Mouse (Mus musculus) ES-Bruce4 (cell line): ENCODE results near the gene Mgat4a. TPM values are rescaled to one million over a fixed set of nuclear protein-coding genes. Genes with fewer than 3 reads are reported as not detected.

Experiments
- H3K27ac ChIP-seq: 2 replicates; pipeline ENCODE4 v1.5.1; 2012; ENCODE audit warnings: low read length, inconsistent platforms; ENCODE audit not compliant: insufficient read depth
- H3K27me3 ChIP-seq: 2 replicates; pipeline ENCODE4 v1.6.1; 2012; ENCODE audit warnings: mild to moderate bottlenecking, low read length, inconsistent platforms; ENCODE audit not compliant: control insufficient read depth, poor library complexity, insufficient read depth, severe bottlenecking
- H3K36me3 ChIP-seq: 2 replicates; pipeline ENCODE4 v1.6.1; 2012; ENCODE audit warnings: inconsistent platforms, mild to moderate bottlenecking, low read length, moderate library complexity; ENCODE audit not compliant: control insufficient read depth, poor library complexity, insufficient read depth, severe bottlenecking
- H3K4me1 ChIP-seq: one replicate; pipeline ENCODE4 v1.8.1; 2011; ENCODE audit warnings: low read length; ENCODE audit not compliant: control insufficient read depth, insufficient read depth
- H3K4me3 ChIP-seq: 2 replicates; pipeline ENCODE4 v1.5.1; 2011; ENCODE audit warnings: low read depth, mild to moderate bottlenecking, low read length
- H3K9ac ChIP-seq: 2 replicates; pipeline ENCODE4 v1.6.1; 2012; ENCODE audit warnings: low read depth, mild to moderate bottlenecking, inconsistent platforms; ENCODE audit not compliant: poor library complexity, severe bottlenecking
- H3K9me3 ChIP-seq: replicated peaks from 2 replicates; pipeline ENCODE4 v1.6.1; 2012; ENCODE audit warnings: mild to moderate bottlenecking, low read length, inconsistent platforms; ENCODE audit not compliant: control insufficient read depth, poor library complexity, insufficient read depth, severe bottlenecking
- CTCF ChIP-seq: IDR thresholded peaks from one replicate; pipeline ENCODE4 v1.8.1; 2011; ENCODE audit warnings: low read depth, low read length
- EP300 ChIP-seq: IDR thresholded peaks from 2 replicates; pipeline ENCODE4 v1.6.1; 2011; ENCODE audit warnings: low read depth, low read length; ENCODE audit not compliant: insufficient read depth
- POLR2A ChIP-seq: IDR thresholded peaks from one replicate; pipeline ENCODE4 v1.8.1; 2011; ENCODE audit warnings: low read length; ENCODE audit not compliant: insufficient read depth
- polyA plus RNA-seq: library from polyadenylated mRNA; stranded (reverse); fragments of >200 nt; gene quantifications from 2 replicates; pipeline ENCODE4 v1.2.4, GENCODE M21; 2011; ENCODE audit warnings: low read depth; ENCODE audit not compliant: missing spikeins, insufficient read depth, insufficient read length

Gene Mgat4a
- polyA plus RNA-seq, 1 experiment = 9.2 TPM

DNA sequence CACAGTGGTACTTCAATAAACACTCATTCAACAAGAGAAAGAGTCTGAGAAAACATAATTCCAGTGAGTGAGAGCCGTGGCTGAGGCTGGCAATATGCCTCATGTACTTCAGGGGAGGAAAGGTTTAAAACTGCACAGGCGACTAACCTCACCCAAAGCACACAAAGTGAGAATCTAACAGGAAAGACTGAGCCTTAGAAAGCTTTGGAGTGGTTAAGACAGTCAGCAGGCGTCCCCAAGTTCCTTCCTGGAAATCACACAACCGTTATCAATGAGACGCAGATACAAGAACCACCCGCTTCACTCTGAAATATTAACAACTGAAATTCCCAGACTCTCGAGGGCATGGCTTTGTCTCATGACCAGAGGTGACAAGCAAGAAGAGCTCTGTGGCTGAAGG, 62.4 kb downstream of the Mgat4a start:
- TF ChIP-seq EP300 = no peak
- no peak for TF ChIP-seq CTCF
- no peak for TF ChIP-seq POLR2A
- H3K4me3 ChIP-seq = no peak overlapping the region

DNA sequence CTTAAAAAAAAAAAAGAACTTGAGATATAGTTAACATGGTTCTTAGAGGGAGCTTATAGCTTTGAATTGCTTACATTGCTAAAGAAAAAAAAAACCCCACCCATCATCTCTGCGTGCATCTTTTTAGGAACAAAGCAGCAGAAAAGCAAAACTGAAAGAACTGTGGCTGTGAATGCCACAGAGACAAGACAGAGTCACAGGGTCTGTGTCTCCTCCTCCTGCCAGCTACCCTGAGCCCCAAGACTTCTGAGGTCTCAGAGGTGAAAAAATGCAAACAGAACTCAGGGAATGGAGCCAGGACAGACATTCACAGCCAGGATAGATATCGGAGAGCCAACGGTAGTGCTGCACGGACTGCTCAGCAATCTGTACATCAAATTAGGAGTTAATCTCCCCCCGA, 62.9 kb downstream of the Mgat4a start:
- Histone ChIP-seq H3K27ac (no peak overlapping the region), H3K4me1 (no peaks in the 10 kb centered on the region), H3K27me3 (no peaks in the 10 kb centered on the region), H3K4me3 (no peak overlapping the region), H3K9me3 (no peaks in the 10 kb centered on the region), H3K9ac (no peak overlapping the region), H3K36me3 (no peaks in the 10 kb centered on the region)
- no peak for TF ChIP-seq POLR2A
- TF ChIP-seq EP300 = no peak
- TF ChIP-seq CTCF = no peak

More for the DNA sequence above, 62.4 kb downstream of the Mgat4a start:
- Histone ChIP-seq H3K9ac (no peak overlapping the region), H3K27me3 (no peaks in the 10 kb centered on the region), H3K9me3 (no peaks in the 10 kb centered on the region), H3K27ac (no peak overlapping the region), H3K36me3 (no peaks in the 10 kb centered on the region), H3K4me1 (no peaks in the 10 kb centered on the region)

DNA sequence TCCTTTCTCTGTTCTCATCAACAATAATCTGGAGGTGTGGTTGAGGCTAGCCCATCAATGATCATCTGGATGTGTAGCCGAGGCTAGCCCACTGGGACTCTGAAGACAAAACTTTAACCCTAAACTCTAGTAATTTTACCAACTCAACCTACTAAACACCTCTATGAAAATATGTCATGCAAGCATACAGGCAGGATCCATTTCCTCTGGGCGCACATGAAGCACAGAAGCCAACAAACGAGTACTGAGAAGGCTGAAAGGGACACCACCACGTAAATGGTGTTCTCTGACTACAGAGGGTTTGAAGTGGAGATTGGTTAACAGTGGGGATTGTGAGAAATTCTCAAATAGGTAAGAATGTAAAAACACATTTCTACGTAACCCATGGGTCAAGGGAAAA, 63.6 kb downstream of the Mgat4a start:
- no peaks in the 10 kb centered on the region for H3K36me3 ChIP-seq
- no peaks in the 10 kb centered on the region for H3K4me1 ChIP-seq
- H3K27ac ChIP-seq = no peak overlapping the region
- no peaks in the 10 kb centered on the region for H3K9me3 ChIP-seq
- TF ChIP-seq EP300 (no peak), CTCF (no peak), POLR2A (no peak)
- no peaks in the 10 kb centered on the region for H3K27me3 ChIP-seq
- H3K9ac ChIP-seq = no peak overlapping the region
- H3K4me3 ChIP-seq = no peak overlapping the region

DNA sequence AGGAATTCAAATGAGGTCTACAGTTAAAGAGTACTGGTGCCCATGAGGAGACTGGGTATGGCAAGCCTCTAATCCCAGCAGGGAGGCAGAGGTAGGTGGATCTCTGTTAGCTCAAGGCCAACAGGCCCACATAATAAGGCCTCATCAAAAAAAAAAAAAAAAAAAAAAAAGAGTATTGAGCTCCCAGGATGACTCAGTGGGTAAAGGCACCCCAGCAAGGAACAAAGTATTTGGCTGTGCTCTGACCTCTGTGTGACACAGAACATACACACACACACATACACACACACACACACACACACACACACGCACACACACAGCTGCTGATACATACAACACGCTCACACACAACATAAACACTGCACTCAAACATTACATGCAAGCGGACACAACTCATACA, 65.5 kb downstream of the Mgat4a start:
- TF ChIP-seq POLR2A = no peak
- TF ChIP-seq EP300 = no peak
- no peak for TF ChIP-seq CTCF
- Histone ChIP-seq H3K9ac (no peak overlapping the region), H3K36me3 (no peaks in the 10 kb centered on the region), H3K4me1 (no peaks in the 10 kb centered on the region), H3K4me3 (no peak overlapping the region), H3K27ac (no peak overlapping the region), H3K27me3 (no peaks in the 10 kb centered on the region), H3K9me3 (no peaks in the 10 kb centered on the region)

DNA sequence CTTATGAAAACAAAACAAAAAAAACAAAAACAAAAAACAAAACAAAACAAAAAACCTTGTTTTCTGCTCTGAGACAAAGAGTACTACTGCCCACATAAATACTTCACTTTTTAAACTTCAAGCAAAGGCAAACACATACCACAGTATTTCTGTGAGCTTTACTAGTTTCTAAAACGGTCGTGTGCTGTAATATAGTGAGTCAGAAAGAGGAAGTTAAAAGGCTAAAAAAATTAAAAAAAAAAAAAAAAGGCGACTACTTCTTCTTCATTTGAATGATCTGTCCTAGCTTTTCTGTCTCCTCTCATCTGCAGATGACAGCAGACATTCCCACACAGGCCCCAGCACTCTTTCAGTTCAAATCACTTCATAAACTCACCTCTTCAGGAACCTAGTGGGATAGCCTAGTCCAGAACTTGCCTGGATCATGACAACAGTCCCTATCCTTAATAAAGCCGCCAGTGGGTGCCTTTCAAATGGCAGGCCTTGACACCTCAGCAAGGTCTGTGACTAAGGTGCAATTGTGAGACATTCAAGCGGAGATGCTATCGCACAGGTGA, 66.1 kb downstream of the Mgat4a start:
- H3K27me3 ChIP-seq = no peaks in the 10 kb centered on the region

DNA sequence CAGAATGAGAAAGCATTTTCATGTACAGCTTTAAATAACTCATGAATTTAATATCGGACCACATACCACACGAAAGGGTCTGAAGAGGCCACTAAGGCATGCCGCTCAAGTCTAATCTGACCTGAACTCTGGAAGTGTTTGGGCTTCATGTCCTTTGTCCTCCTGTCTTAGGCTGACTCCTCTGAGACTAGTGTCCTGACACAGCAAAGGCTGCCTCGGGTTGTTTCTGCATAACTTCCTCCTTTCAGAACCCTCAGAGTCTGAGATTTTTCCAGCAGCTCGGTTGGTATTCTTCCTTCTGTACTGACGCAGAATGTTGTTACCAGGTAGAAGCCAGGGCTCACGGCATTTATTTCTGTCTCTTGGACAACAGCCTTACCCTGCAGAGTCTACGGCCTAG, 66.8 kb downstream of the Mgat4a start:
- no peaks in the 10 kb centered on the region for H3K36me3 ChIP-seq
- H3K4me1 ChIP-seq = no peaks in the 10 kb centered on the region
- H3K27me3 ChIP-seq = no peaks in the 10 kb centered on the region
- no peak overlapping the region for H3K4me3 ChIP-seq
- H3K27ac ChIP-seq = no peak overlapping the region
- no peak overlapping the region for H3K9ac ChIP-seq
- no peaks in the 10 kb centered on the region for H3K9me3 ChIP-seq
- TF ChIP-seq CTCF (no peak), EP300 (no peak), POLR2A (no peak)

More for the DNA sequence above, 66.1 kb downstream of the Mgat4a start:
- no peak overlapping the region for H3K27ac ChIP-seq
- no peaks in the 10 kb centered on the region for H3K4me1 ChIP-seq
- H3K36me3 ChIP-seq = no peaks in the 10 kb centered on the region
- TF ChIP-seq POLR2A = no peak
- no peak for TF ChIP-seq EP300
- no peak for TF ChIP-seq CTCF
- no peak overlapping the region for H3K4me3 ChIP-seq
- no peaks in the 10 kb centered on the region for H3K9me3 ChIP-seq
- no peak overlapping the region for H3K9ac ChIP-seq
